Mouse (Mus musculus) midbrain, embryonic 13.5 days (tissue): Measurements from ENCODE around the gene Ampd2. TPM values are rescaled to one million over a fixed set of nuclear protein-coding genes. Genes with fewer than 3 reads are reported as not detected.
A peak's percentile ranks its signal among the peaks of the same experiment; 100 is the strongest.

Source experiments
- ATAC-seq: fragments of 200-750 bp; cut with Nextera tagmentation; 2 replicates; pipeline ENCODE4 v1.8.0; 2017; ENCODE audit warnings: mild to moderate bottlenecking, moderate TSS enrichment, moderate library complexity
- H3K27ac ChIP-seq: fragments of 300-500 bp; sonication (generic); 2 replicates; pipeline ENCODE4 v1.5.1; 2015; ENCODE audit warnings: inconsistent platforms, mild to moderate bottlenecking, moderate library complexity
- H3K27me3 ChIP-seq: fragments of 300-500 bp; sonication (generic); 2 replicates; pipeline ENCODE4 v1.6.1; 2015; ENCODE audit warnings: mild to moderate bottlenecking, inconsistent platforms
- H3K36me3 ChIP-seq: fragments of 300-500 bp; sonication (generic); 2 replicates; pipeline ENCODE4 v1.6.1; 2015; ENCODE audit warnings: mild to moderate bottlenecking, inconsistent platforms
- H3K4me1 ChIP-seq: fragments of 300-500 bp; sonication (generic); replicated peaks from 2 replicates; pipeline ENCODE4 v1.6.1; 2015; ENCODE audit warnings: inconsistent platforms
- H3K4me2 ChIP-seq: fragments of 300-500 bp; sonication (generic); replicated peaks from 2 replicates; pipeline ENCODE4 v1.6.1; 2015; ENCODE audit warnings: moderate library complexity, mild to moderate bottlenecking, inconsistent platforms
- H3K4me3 ChIP-seq: fragments of 300-500 bp; sonication (generic); replicated peaks from 2 replicates; pipeline ENCODE4 v1.5.1; 2015; ENCODE audit warnings: mild to moderate bottlenecking, inconsistent platforms
- H3K9ac ChIP-seq: fragments of 300-500 bp; sonication (generic); replicated peaks from 2 replicates; pipeline ENCODE4 v1.6.1; 2015; ENCODE audit warnings: mild to moderate bottlenecking, inconsistent platforms
- H3K9me3 ChIP-seq: fragments of 300-500 bp; sonication (generic); 2 replicates; pipeline ENCODE4 v1.6.1; 2016; ENCODE audit warnings: mild to moderate bottlenecking, inconsistent platforms
- WGBS: fragments of 180-500 bp; shearing (Covaris S2); methylation state at CpG from one replicate; pipeline ENCODE4 v1.1.7; 2015; 5-methylcytosine and 5-hydroxymethylcytosine counted together
- polyA plus RNA-seq: library from polyadenylated mRNA; unstranded; fragments of >200 nt; fragmentation: Nextera tagmentation; extraction: Ambion mirVana; gene quantifications from 2 replicates; pipeline ENCODE4 v1.2.1, GENCODE M21; 2015

Ampd2 gene
- polyA plus RNA-seq, 1 experiment from 2014 or later, result 54.5 TPM

- H3K27ac ChIP-seq, result no peak overlapping the region
- 57% methylated on average over 2 of the region's 2 CpGs for WGBS
- H3K9me3 ChIP-seq, result no peaks in the 10 kb centered on the region
- H3K9ac ChIP-seq, result peak overlapping the region; percentile 20; the same call in 1 of the 2 replicates
- ATAC-seq, result no peak
- H3K4me2 ChIP-seq, result 0 out of 2 replicates have a peak overlapping the region, but pooled peaks have one; percentile 38
- H3K36me3 ChIP-seq, result peaks cover 25% of the 10 kb centered on the region
- no peak overlapping the region for H3K4me3 ChIP-seq
- peaks cover 58% of the 10 kb centered on the region for H3K4me1 ChIP-seq
- H3K27me3 ChIP-seq, result no peaks in the 10 kb centered on the region
Observed at GRCm38 (mm10) chr3:108083161-108083560, 3.3 kb downstream of the Ampd2 start.

- ATAC-seq, result no peak
- H3K4me3 ChIP-seq, result no peak overlapping the region; the same call in 1 of the 2 replicates
Observed at GRCm38 (mm10) chr3:108082251-108082875, 4.1 kb downstream of the Ampd2 start.

GRCm38 (mm10) chr3:108081681-108082080, 4.8 kb downstream of the Ampd2 start:
- peak overlapping the region; percentile 30; the same call in 1 of the 2 replicates for H3K27ac ChIP-seq
- H3K4me3 ChIP-seq, result no peak overlapping the region; the same call in 1 of the 2 replicates
- no peak for ATAC-seq
- H3K4me2 ChIP-seq, result peak overlapping the region; percentile 38
- no peaks in the 10 kb centered on the region for H3K9me3 ChIP-seq
- H3K27me3 ChIP-seq, result no peaks in the 10 kb centered on the region
- H3K4me1 ChIP-seq, result peaks cover 56% of the 10 kb centered on the region
- H3K36me3 ChIP-seq, result peaks cover 37% of the 10 kb centered on the region
- peak overlapping the region; percentile 44 for H3K9ac ChIP-seq
- 59% methylated on average over 4 of the region's 4 CpGs for WGBS

More at GRCm38 (mm10) chr3:108082251-108082875, 4.1 kb downstream of the Ampd2 start:
- no peaks in the 10 kb centered on the region for H3K27me3 ChIP-seq
- H3K27ac ChIP-seq, result peak overlapping the region; percentile 30; the same call in 1 of the 2 replicates
- no peaks in the 10 kb centered on the region for H3K9me3 ChIP-seq
- H3K4me2 ChIP-seq, result peak overlapping the region; percentile 38
- peaks cover 58% of the 10 kb centered on the region for H3K4me1 ChIP-seq
- 67% methylated on average over 1 of the region's 1 CpGs for WGBS
- peaks cover 30% of the 10 kb centered on the region for H3K36me3 ChIP-seq
- H3K9ac ChIP-seq, result peak overlapping the region; percentile 44

- Histone ChIP-seq H3K9me3 (no peaks in the 10 kb centered on the region), H3K4me1 (peaks cover 20% of the 10 kb centered on the region), H3K27ac (no peak overlapping the region), H3K36me3 (peaks cover 69% of the 10 kb centered on the region), H3K4me3 (no peak overlapping the region), H3K4me2 (no peak overlapping the region), H3K9ac (no peak overlapping the region), H3K27me3 (no peaks in the 10 kb centered on the region)
- ATAC-seq, result no peak
- 92% methylated on average over 9 of the region's 9 CpGs for WGBS
Observed at GRCm38 (mm10) chr3:108076836-108077235, 9.6 kb downstream of the Ampd2 start.

GRCm38 (mm10) chr3:108072983-108073569, 13.4 kb downstream of the Ampd2 start:
- Histone ChIP-seq H3K27ac (peak overlapping the region; percentile 30; the same call in 1 of the 2 replicates), H3K9ac (no peak overlapping the region), H3K36me3 (peaks cover 45% of the 10 kb centered on the region), H3K9me3 (no peaks in the 10 kb centered on the region), H3K4me3 (no peak overlapping the region), H3K4me2 (no peak overlapping the region), H3K27me3 (no peaks in the 10 kb centered on the region), H3K4me1 (peaks cover 12% of the 10 kb centered on the region)
- 66% methylated on average over 10 of the region's 10 CpGs for WGBS
- ATAC-seq, result peak; percentile 53

GRCm38 (mm10) chr3:108070295-108071293, 15.9 kb downstream of the Ampd2 start:
- WGBS, result 67% methylated on average over 10 of the region's 10 CpGs
- H3K4me1 ChIP-seq, result peaks cover 12% of the 10 kb centered on the region

GRCm38 (mm10) chr3:108069231-108069870, 17.1 kb downstream of the Ampd2 start:
- Histone ChIP-seq H3K36me3 (peaks cover 9% of the 10 kb centered on the region), H3K27ac (no peak overlapping the region), H3K9ac (no peak overlapping the region), H3K4me3 (no peak overlapping the region), H3K4me1 (peaks cover 12% of the 10 kb centered on the region), H3K27me3 (no peaks in the 10 kb centered on the region), H3K4me2 (no peak overlapping the region), H3K9me3 (no peaks in the 10 kb centered on the region)
- 82% methylated on average over 13 of the region's 13 CpGs for WGBS
- no peak for ATAC-seq

More at GRCm38 (mm10) chr3:108070295-108071293, 15.9 kb downstream of the Ampd2 start:
- Histone ChIP-seq H3K27ac (no peak overlapping the region), H3K27me3 (no peaks in the 10 kb centered on the region), H3K4me3 (no peak overlapping the region), H3K9ac (no peak overlapping the region), H3K4me2 (no peak overlapping the region), H3K36me3 (peaks cover 21% of the 10 kb centered on the region), H3K9me3 (no peaks in the 10 kb centered on the region)
- ATAC-seq, result no peak

- H3K4me1 ChIP-seq, result peaks cover 10% of the 10 kb centered on the region
- no peak for ATAC-seq
- no peaks in the 10 kb centered on the region for H3K9me3 ChIP-seq
- no peaks in the 10 kb centered on the region for H3K27me3 ChIP-seq
- H3K36me3 ChIP-seq, result peaks cover 4% of the 10 kb centered on the region; the same call in 1 of the 2 replicates
- WGBS, result 46% methylated on average over 1 of the region's 1 CpGs
- no peak overlapping the region for H3K4me3 ChIP-seq
- H3K27ac ChIP-seq, result no peak overlapping the region
- H3K9ac ChIP-seq, result no peak overlapping the region
- H3K4me2 ChIP-seq, result no peak overlapping the region
Observed at GRCm38 (mm10) chr3:108068826-108069225, 17.6 kb downstream of the Ampd2 start.

GRCm38 (mm10) chr3:108067370-108067934, 19.0 kb downstream of the Ampd2 start:
- no peak overlapping the region for H3K4me3 ChIP-seq
- no peaks in the 10 kb centered on the region for H3K9me3 ChIP-seq
- no peaks in the 10 kb centered on the region for H3K4me1 ChIP-seq
- H3K27ac ChIP-seq, result no peak overlapping the region
- ATAC-seq, result no peak
- no peak overlapping the region for H3K4me2 ChIP-seq
- WGBS, result 72% methylated on average over 6 of the region's 6 CpGs
- peaks cover 3% of the 10 kb centered on the region; the same call in 1 of the 2 replicates for H3K36me3 ChIP-seq
- H3K9ac ChIP-seq, result no peak overlapping the region
- H3K27me3 ChIP-seq, result no peaks in the 10 kb centered on the region

- Histone ChIP-seq H3K4me2 (no peak overlapping the region), H3K4me1 (no peaks in the 10 kb centered on the region), H3K27me3 (no peaks in the 10 kb centered on the region), H3K9me3 (no peaks in the 10 kb centered on the region), H3K36me3 (no peaks in the 10 kb centered on the region), H3K9ac (no peak overlapping the region), H3K4me3 (no peak overlapping the region), H3K27ac (no peak overlapping the region)
- no peak for ATAC-seq
- 82% methylated on average over 9 of the region's 9 CpGs for WGBS
Observed at GRCm38 (mm10) chr3:108065551-108065950, 20.9 kb downstream of the Ampd2 start.

- no peak for ATAC-seq
Observed at GRCm38 (mm10) chr3:108064672-108065071, 21.8 kb downstream of the Ampd2 start.

More at GRCm38 (mm10) chr3:108064672-108065071, 21.8 kb downstream of the Ampd2 start:
- no peak overlapping the region for H3K4me3 ChIP-seq
- no peak overlapping the region for H3K27ac ChIP-seq
- no peaks in the 10 kb centered on the region for H3K36me3 ChIP-seq
- H3K4me2 ChIP-seq, result no peak overlapping the region
- WGBS, result 80% methylated on average over 4 of the region's 4 CpGs
- H3K9me3 ChIP-seq, result no peaks in the 10 kb centered on the region
- H3K27me3 ChIP-seq, result no peaks in the 10 kb centered on the region
- no peak overlapping the region for H3K9ac ChIP-seq
- no peaks in the 10 kb centered on the region for H3K4me1 ChIP-seq
